ENCODE assay signal across 8 mouse cellular contexts in genomic region chr6:82740269-82740668, GRCm38 (mm10). TPM values are rescaled to one million over a fixed set of nuclear protein-coding genes. Genes with fewer than 3 reads are reported as not detected.
DNase-seq lines count a peak whose midpoint lies in the region; ATAC-seq and TF ChIP-seq lines count a peak whose summit lies in the region.

No protein-coding gene starts in this region.

- dilution Hi-C loops in CH12.LX (cut with MboI; ENCODE audit: extremely low pct_ligation_motif_present, extremely low pct_unique_long_range_greater_than_20kb, low sequenced_read_pairs): no loop called here

- ATAC-seq in heart, postnatal 0 days (ENCODE audit: insufficient read depth, low read depth): peak; percentile 47; the same call in 1 of the 2 replicates
- ATAC-seq in liver, postnatal 0 days: peak; percentile 33
- peak; percentile 62; the same call in 1 of the 2 replicates for ATAC-seq in neural tube, embryonic 15.5 days (ENCODE audit: low FRiP score)

- peak; percentile 81 for TF ChIP-seq EP300 in CH12.LX (IDR thresholded peaks at IDR 0.05; ENCODE audit: low read length)
- no peak for TF ChIP-seq EP300 in heart, postnatal 0 days (IDR thresholded peaks at IDR 0.05; ENCODE audit: low read depth)
- TF ChIP-seq EP300 in liver, postnatal 0 days (IDR thresholded peaks at IDR 0.05; ENCODE audit: low read depth): no peak

- H3K4me3 ChIP-seq in CH12.LX (replicated peaks in 1 of 3; ENCODE audit: low read depth in 2 of 3, low read length in 2 of 3, poor library complexity in 1 of 3): peak overlapping the region in 1 of 3 experiments; percentile 5
- H3K4me3 ChIP-seq in embryonic facial prominence, embryonic 10.5 days: no peak overlapping the region
- H3K4me3 ChIP-seq in heart, postnatal 0 days (ENCODE audit: low read depth, low read length): no peak overlapping the region
- no peak overlapping the region for H3K4me3 ChIP-seq in liver, postnatal 0 days (ENCODE audit: low read depth, low read length)
- H3K4me3 ChIP-seq in neural tube, embryonic 15.5 days (replicated peaks): no peak overlapping the region

- DNase-seq in CH12.LX (ENCODE audit: extremely low read depth): peak; percentile 96
- DNase-seq in ZHBTc4 (ENCODE audit: low read depth, low spot score): peak; percentile 69
- DNase-seq in embryonic facial prominence, embryonic 10.5 days (ENCODE audit: low spot score): peak; percentile 41
- DNase-seq in heart, postnatal 0 days (ENCODE audit: low spot score): peak; percentile 88
- DNase-seq in large intestine, adult 2 months (ENCODE audit: low read depth, low spot score): peak; percentile 78
- DNase-seq in liver, postnatal 0 days: peak; percentile 26
- DNase-seq in yolk sac, embryonic 10.5 days (ENCODE audit: low spot score): peak; percentile 48

- peak overlapping the region; percentile 49 for H3K9ac ChIP-seq in CH12.LX (ENCODE audit: insufficient read depth, low read depth)
- H3K9ac ChIP-seq in heart, postnatal 0 days (replicated peaks; ENCODE audit: low read depth, low read length): no peak overlapping the region
- no peak overlapping the region for H3K9ac ChIP-seq in liver, postnatal 0 days (replicated peaks)
- no peak overlapping the region for H3K9ac ChIP-seq in neural tube, embryonic 15.5 days (replicated peaks)

- TF ChIP-seq POLR2A in CH12.LX (IDR thresholded peaks at IDR 0.05; ENCODE audit: low read depth, low read length): peak; percentile 53

- no peaks in the 10 kb centered on the region for H3K27me3 ChIP-seq in CH12.LX (replicated peaks)
- no peaks in the 10 kb centered on the region for H3K27me3 ChIP-seq in embryonic facial prominence, embryonic 10.5 days (replicated peaks; ENCODE audit: low read depth, poor library complexity, severe bottlenecking)
- H3K27me3 ChIP-seq in heart, postnatal 0 days (ENCODE audit: control insufficient read depth, insufficient read depth, low read length): no peaks in the 10 kb centered on the region
- H3K27me3 ChIP-seq in liver, postnatal 0 days (ENCODE audit: insufficient read depth, low read length): no peaks in the 10 kb centered on the region
- no peaks in the 10 kb centered on the region for H3K27me3 ChIP-seq in neural tube, embryonic 15.5 days (replicated peaks)

- H3K36me3 ChIP-seq in CH12.LX (replicated peaks in 1 of 2; ENCODE audit: control insufficient read depth in 1 of 2, insufficient read depth in 1 of 2, low read length in 1 of 2): peaks cover 75 to 90% of the 10 kb centered on the region in 2 experiments
- H3K36me3 ChIP-seq in embryonic facial prominence, embryonic 10.5 days (replicated peaks): peaks cover 87% of the 10 kb centered on the region
- H3K36me3 ChIP-seq in heart, postnatal 0 days (replicated peaks; ENCODE audit: control insufficient read depth, insufficient read depth, low read length): peaks cover 66% of the 10 kb centered on the region
- peaks cover 35% of the 10 kb centered on the region for H3K36me3 ChIP-seq in liver, postnatal 0 days (replicated peaks; ENCODE audit: insufficient read depth, low read length)
- H3K36me3 ChIP-seq in neural tube, embryonic 15.5 days: no peaks in the 10 kb centered on the region

- H3K4me2 ChIP-seq in CH12.LX (ENCODE audit: insufficient read depth, low read depth, poor library complexity, severe bottlenecking): peak overlapping the region; percentile 68
- H3K4me2 ChIP-seq in heart, postnatal 0 days (ENCODE audit: low read depth, low read length): peak overlapping the region; percentile 37
- peak overlapping the region; percentile 57 for H3K4me2 ChIP-seq in liver, postnatal 0 days (ENCODE audit: low read depth, low read length)
- H3K4me2 ChIP-seq in neural tube, embryonic 15.5 days: peak overlapping the region; percentile 36

- H3K4me1 ChIP-seq in CH12.LX (ENCODE audit: control insufficient read depth in 1 of 2, insufficient read depth in 2 of 2): peaks cover 34 to 57% of the 10 kb centered on the region in 2 experiments
- no peaks in the 10 kb centered on the region for H3K4me1 ChIP-seq in embryonic facial prominence, embryonic 10.5 days
- H3K4me1 ChIP-seq in heart, postnatal 0 days (ENCODE audit: control insufficient read depth, insufficient read depth): 0 out of 2 replicates have a peak, but pooled peaks cover 3% of the 10 kb centered on the region
- H3K4me1 ChIP-seq in liver, postnatal 0 days (ENCODE audit: insufficient read depth): peaks cover 8% of the 10 kb centered on the region
- H3K4me1 ChIP-seq in neural tube, embryonic 15.5 days: peaks cover 9% of the 10 kb centered on the region; the same call in 1 of the 2 replicates

- in situ Hi-C loops in CH12.LX (cut with MboI; ENCODE audit: low pct_ligation_motif_present, low pct_unique_long_range_greater_than_20kb, low sequenced_read_pairs): loop anchor here (5.0 kb wide), 1 partner anchor 102 kb away; no protein-coding TSS in a partner anchor

- H3K79me2 ChIP-seq in CH12.LX (replicated peaks; ENCODE audit: control insufficient read depth, extremely low read depth, insufficient read depth, poor library complexity, severe bottlenecking): peaks cover 15% of the 10 kb centered on the region

- TF ChIP-seq RAD21 in CH12.LX (IDR thresholded peaks at IDR 0.05; ENCODE audit: low read depth, low read length): peak; percentile 87

- TF ChIP-seq CTCF in CH12.LX (conservative IDR thresholded peaks at IDR 0.05 in 1 of 2, IDR thresholded peaks at IDR 0.05 in 1 of 2; ENCODE audit: low read depth in 2 of 2, low read length in 2 of 2): peak; percentile 72 to 89
- TF ChIP-seq CTCF in heart, postnatal 0 days (IDR thresholded peaks at IDR 0.05; ENCODE audit: low read depth): peak; percentile 79
- peak; percentile 84 for TF ChIP-seq CTCF in liver, postnatal 0 days (IDR thresholded peaks at IDR 0.05; ENCODE audit: low read depth)

- peak overlapping the region; percentile 94 for H3K27ac ChIP-seq in CH12.LX (ENCODE audit: insufficient read depth, low read depth)
- H3K27ac ChIP-seq in embryonic facial prominence, embryonic 10.5 days (replicated peaks): no peak overlapping the region
- H3K27ac ChIP-seq in heart, postnatal 0 days (ENCODE audit: low read depth): peak overlapping the region; percentile 40
- H3K27ac ChIP-seq in liver, postnatal 0 days (ENCODE audit: low read depth): no peak overlapping the region
- no peak overlapping the region for H3K27ac ChIP-seq in neural tube, embryonic 15.5 days (replicated peaks)

- WGBS in embryonic facial prominence, embryonic 10.5 days: 40% methylated on average over 6 of the region's 6 CpGs
- 19% methylated on average over 6 of the region's 6 CpGs for WGBS in heart, postnatal 0 days
- 2% methylated on average over 6 of the region's 6 CpGs for WGBS in large intestine, adult 2 months
- 20% methylated on average over 6 of the region's 6 CpGs for WGBS in liver, postnatal 0 days (ENCODE audit: insufficient replicate concordance)
- WGBS in neural tube, embryonic 15.5 days: 34% methylated on average over 6 of the region's 6 CpGs

- no peaks in the 10 kb centered on the region for H3K9me3 ChIP-seq in CH12.LX (replicated peaks; ENCODE audit: low read length)
- H3K9me3 ChIP-seq in embryonic facial prominence, embryonic 10.5 days: no peaks in the 10 kb centered on the region
- H3K9me3 ChIP-seq in heart, postnatal 0 days (replicated peaks; ENCODE audit: control insufficient read depth, low read length): no peaks in the 10 kb centered on the region
- H3K9me3 ChIP-seq in liver, postnatal 0 days (ENCODE audit: low read length): no peaks in the 10 kb centered on the region
- H3K9me3 ChIP-seq in neural tube, embryonic 15.5 days (replicated peaks): no peaks in the 10 kb centered on the region

TF ChIP-seq in CH12.LX, 34 proteins besides CTCF, POLR2A, EP300 and RAD21 (continues in another document):
- no peak for TF ChIP-seq GABPA (IDR thresholded peaks at IDR 0.05; ENCODE audit: insufficient replicate concordance, low read depth, low read length)
- no peak for TF ChIP-seq KAT2A (IDR thresholded peaks at IDR 0.05; ENCODE audit: insufficient replicate concordance, low read length)
- TF ChIP-seq JUN (IDR thresholded peaks at IDR 0.05; ENCODE audit: insufficient read depth, low read depth, low read length): no peak; the same call in 1 of the 2 replicates
- peak; percentile 96 for TF ChIP-seq MAX (IDR thresholded peaks at IDR 0.05; ENCODE audit: low read length)
- peak; percentile 57 for TF ChIP-seq HCFC1 (IDR thresholded peaks at IDR 0.05; ENCODE audit: low read depth, low read length)
- no peak for TF ChIP-seq E2F4 (IDR thresholded peaks at IDR 0.05; ENCODE audit: insufficient replicate concordance, low read depth, low read length)
- TF ChIP-seq USF2 (conservative IDR thresholded peaks at IDR 0.05; ENCODE audit: low read depth, low read length): peak; percentile 95
- peak; percentile 77 for TF ChIP-seq ELF1 (IDR thresholded peaks at IDR 0.05; ENCODE audit: low read depth, low read length)
- TF ChIP-seq SMC3 (IDR thresholded peaks at IDR 0.05; ENCODE audit: low read depth, low read length): peak; percentile 84
- peak; percentile 96 for TF ChIP-seq USF1 (IDR thresholded peaks at IDR 0.05; ENCODE audit: low read depth, low read length)
- peak; percentile 81 for TF ChIP-seq MEF2A (IDR thresholded peaks at IDR 0.05; ENCODE audit: borderline replicate concordance, low read depth, low read length)

RNA-seq across cellular contexts. Expression of gene Hk2, which starts 34.0 kb away (rescaled TPM):
- total RNA-seq in CH12.LX (2012; rRNA removed) (127 and 149 TPM in 2 replicates), CH12.LX (2014; rRNA removed) (56.0 and 64.2 TPM in 2 replicates)
- polyA plus RNA-seq in CH12.LX (2012; ENCODE audit: insufficient read length, low read depth): 68.4 and 75.3 TPM in 2 replicates
- 27.7 and 32.3 TPM in 2 replicates for polyA plus RNA-seq in embryonic facial prominence, embryonic 10.5 days (2016; fragmentation: Nextera tagmentation; extraction: Ambion mirVana)
- total RNA-seq in heart, postnatal 0 days (2014; rRNA removed; ENCODE audit: low replicate concordance): 39.7 and 50.9 TPM in 2 replicates
- 29.2 and 29.7 TPM in 2 replicates for polyA plus RNA-seq in heart, postnatal 0 days (2015; fragmentation: Nextera tagmentation; extraction: Ambion mirVana)
- polyA plus RNA-seq in large intestine, adult 2 months (2012; rRNA removed): 14.1 and 32.4 TPM in 2 replicates
- polyA plus RNA-seq in liver, postnatal 0 days (2015; fragmentation: Nextera tagmentation; extraction: Ambion mirVana): 3.0 and 3.3 TPM in 2 replicates
- polyA plus RNA-seq in neural tube, embryonic 15.5 days (2015; fragmentation: Nextera tagmentation; extraction: Ambion mirVana): 2.6 and 5.3 TPM in 2 replicates

RNA-seq across cellular contexts. Expression of gene Pole4, which starts 35.1 kb away (rescaled TPM):
- total RNA-seq in CH12.LX (2012; rRNA removed) (49.7 and 59.1 TPM in 2 replicates), CH12.LX (2014; rRNA removed) (178 and 184 TPM in 2 replicates)
- polyA plus RNA-seq in CH12.LX (2012; ENCODE audit: insufficient read length, low read depth): 79.8 and 88.8 TPM in 2 replicates
- 91.8 and 95.3 TPM in 2 replicates for polyA plus RNA-seq in embryonic facial prominence, embryonic 10.5 days (2016; fragmentation: Nextera tagmentation; extraction: Ambion mirVana)
- total RNA-seq in heart, postnatal 0 days (2014; rRNA removed; ENCODE audit: low replicate concordance): 26.8 and 59.9 TPM in 2 replicates
- polyA plus RNA-seq in heart, postnatal 0 days (2015; fragmentation: Nextera tagmentation; extraction: Ambion mirVana): 65.8 and 71.8 TPM in 2 replicates
- 13.4 and 14.5 TPM in 2 replicates for polyA plus RNA-seq in large intestine, adult 2 months (2012; rRNA removed)
- polyA plus RNA-seq in liver, postnatal 0 days (2015; fragmentation: Nextera tagmentation; extraction: Ambion mirVana): 87.7 and 87.9 TPM in 2 replicates
- 143 and 150 TPM in 2 replicates for polyA plus RNA-seq in neural tube, embryonic 15.5 days (2015; fragmentation: Nextera tagmentation; extraction: Ambion mirVana)

Comparison
In these comparisons a context has a peak if more than half of its experiments do, and no peak if none do; other contexts are left out.
1. DNase-seq: peak in every context shown above with its lines; median percentile 96 in CH12.LX; 88 in heart, postnatal 0 days; 78 in large intestine, adult 2 months; 69 in ZHBTc4; 48 in yolk sac, embryonic 10.5 days; 41 in embryonic facial prominence, embryonic 10.5 days; 26 in liver, postnatal 0 days.
2. H3K27ac ChIP-seq: peak in CH12.LX (single experiment) and heart, postnatal 0 days (single experiment); none in embryonic facial prominence, embryonic 10.5 days (single experiment), liver, postnatal 0 days (single experiment) and neural tube, embryonic 15.5 days (single experiment).
3. Peak in every context shown above with its lines, with median percentiles within 50 percentile points of each other: H3K4me2 ChIP-seq, CTCF ChIP-seq and ATAC-seq.